Mouse (Mus musculus): ENCODE results near the gene Mrpl57. TPM values are rescaled to one million over a fixed set of nuclear protein-coding genes. Genes with fewer than 3 reads are reported as not detected.

Gene Mrpl57
- 57.0 TPM for polyA plus RNA-seq (2021)

GRCm38 (mm10) chr14:57825788-57826751 is at the start of gene Mrpl57, which contains the start of gene Ska3:
Mrpl57 (plus strand) TSS chr14:57826234.
Ska3 (minus strand) TSS chr14:57826185.
- ATAC-seq (peak; percentile 87), DNase-seq (ENCODE audit: low read depth, low spot score) (peak; percentile 64)
- no peak for TF ChIP-seq CTCF (IDR thresholded peaks at IDR 0.05)
- POLR2A ChIA-PET = interaction anchor here (0.8 to 1.4 kb wide), 3 partner anchors 9 to 27 kb away, joined by 3 to 5 read pairs (median 3); no protein-coding TSS in a partner anchor
- in situ Hi-C loops (cut with MboI; ENCODE audit: low pct_unique_long_range_greater_than_20kb) = loop anchor here (5.0 kb wide), 1 partner anchor 144 kb away; no protein-coding TSS in a partner anchor
- CTCF ChIA-PET = interaction anchor here (1.0 kb wide), 1 partner anchor 120 kb away, joined by 3 read pairs; no protein-coding TSS in a partner anchor
- H3K27me3 ChIP-seq = no peaks in the 10 kb centered on the region

- ATAC-seq (no peak), DNase-seq (ENCODE audit: low read depth, low spot score) (no peak)
- CTCF ChIA-PET = no interaction called here
- in situ Hi-C loops (cut with MboI; ENCODE audit: low pct_unique_long_range_greater_than_20kb) = no loop called here
- no peak for TF ChIP-seq CTCF (IDR thresholded peaks at IDR 0.05)
- POLR2A ChIA-PET = no interaction called here
- no peaks in the 10 kb centered on the region for H3K27me3 ChIP-seq
These were observed 38.6 kb upstream of the Mrpl57 start for GRCm38 (mm10) chr14:57787406-57787805.

- no peak for TF ChIP-seq CTCF (IDR thresholded peaks at IDR 0.05)
- in situ Hi-C loops (cut with MboI; ENCODE audit: low pct_unique_long_range_greater_than_20kb) = no loop called here
These were observed 36.7 kb upstream of the Mrpl57 start for GRCm38 (mm10) chr14:57789311-57789710.

GRCm38 (mm10) chr14:57789759-57790158 is 36.3 kb upstream of the Mrpl57 start:
- no peaks in the 10 kb centered on the region for H3K27me3 ChIP-seq
- ChIA-PET POLR2A (no interaction called here), CTCF (no interaction called here)
- no peak for TF ChIP-seq CTCF (IDR thresholded peaks at IDR 0.05)
- DNase-seq (ENCODE audit: low read depth, low spot score) (no peak), ATAC-seq (no peak)
- in situ Hi-C loops (cut with MboI; ENCODE audit: low pct_unique_long_range_greater_than_20kb) = no loop called here

More at GRCm38 (mm10) chr14:57789311-57789710, 36.7 kb upstream of the Mrpl57 start:
- DNase-seq (ENCODE audit: low read depth, low spot score) (no peak), ATAC-seq (no peak)
- POLR2A ChIA-PET = no interaction called here
- H3K27me3 ChIP-seq = no peaks in the 10 kb centered on the region
- CTCF ChIA-PET = no interaction called here

- ChIA-PET POLR2A (no interaction called here), CTCF (interaction anchor here (0.9 to 1.6 kb wide), 2 partner anchors 12 to 105 kb away, joined by 3 read pairs; no protein-coding TSS in a partner anchor)
- no peak for ATAC-seq
- no peak for TF ChIP-seq CTCF (IDR thresholded peaks at IDR 0.05)
- no peak for DNase-seq (ENCODE audit: low read depth, low spot score)
- H3K27me3 ChIP-seq = no peaks in the 10 kb centered on the region
- in situ Hi-C loops (cut with MboI; ENCODE audit: low pct_unique_long_range_greater_than_20kb) = no loop called here
These were observed 34.9 kb upstream of the Mrpl57 start for GRCm38 (mm10) chr14:57791171-57791570.

- in situ Hi-C loops (cut with MboI; ENCODE audit: low pct_unique_long_range_greater_than_20kb) = no loop called here
- DNase-seq (ENCODE audit: low read depth, low spot score) (no peak), ATAC-seq (no peak)
- no peaks in the 10 kb centered on the region for H3K27me3 ChIP-seq
- no peak for TF ChIP-seq CTCF (IDR thresholded peaks at IDR 0.05)
- ChIA-PET POLR2A (interaction anchor here (0.7 kb wide), 1 partner anchor 112 kb away, joined by 3 read pairs; no protein-coding TSS in a partner anchor), CTCF (interaction anchor here (1.1 kb wide), 1 partner anchor 49 kb away, joined by 3 read pairs; no protein-coding TSS in a partner anchor)
These were observed 28.5 kb upstream of the Mrpl57 start for GRCm38 (mm10) chr14:57797551-57797950.

GRCm38 (mm10) chr14:57797991-57798931 is 27.8 kb upstream of the Mrpl57 start, which contains the start of gene Sap18:
Sap18 (plus strand) TSS chr14:57798180.
- DNase-seq (ENCODE audit: low read depth, low spot score) = peak; percentile 85
- peak; percentile 83 for ATAC-seq
- POLR2A ChIA-PET = interaction anchor here (0.7 to 1.9 kb wide), 3 partner anchors 28 to 113 kb away, joined by 3 to 7 read pairs (median 3); partner anchors contain the start of gene Mrpl57
- no peak for TF ChIP-seq CTCF (IDR thresholded peaks at IDR 0.05)
- no peaks in the 10 kb centered on the region for H3K27me3 ChIP-seq
- CTCF ChIA-PET = interaction anchor here (1.1 to 1.9 kb wide), 3 partner anchors 11 to 50 kb away, joined by 3 to 6 read pairs (median 6); no protein-coding TSS in a partner anchor
- in situ Hi-C loops (cut with MboI; ENCODE audit: low pct_unique_long_range_greater_than_20kb) = no loop called here

GRCm38 (mm10) chr14:57803731-57804130 is 22.3 kb upstream of the Mrpl57 start:
- no peak for TF ChIP-seq CTCF (IDR thresholded peaks at IDR 0.05)
- in situ Hi-C loops (cut with MboI; ENCODE audit: low pct_unique_long_range_greater_than_20kb) = loop anchor here (10.0 kb wide), 1 partner anchor 69 kb away; no protein-coding TSS in a partner anchor
- POLR2A ChIA-PET = no interaction called here
- CTCF ChIA-PET = interaction anchor here (0.9 kb wide), 1 partner anchor 115 kb away, joined by 3 read pairs; no protein-coding TSS in a partner anchor
- DNase-seq (ENCODE audit: low read depth, low spot score) (no peak), ATAC-seq (no peak)
- H3K27me3 ChIP-seq = no peaks in the 10 kb centered on the region

GRCm38 (mm10) chr14:57808558-57808957 is 17.5 kb upstream of the Mrpl57 start:
- ChIA-PET CTCF (no interaction called here), POLR2A (interaction anchor here (1.6 kb wide), 1 partner anchor 17 kb away, joined by 5 read pairs; the partner anchor contains the start of genes Mrpl57 and Ska3)
- peak; percentile 51 for TF ChIP-seq CTCF (IDR thresholded peaks at IDR 0.05)
- no peaks in the 10 kb centered on the region for H3K27me3 ChIP-seq
- in situ Hi-C loops (cut with MboI; ENCODE audit: low pct_unique_long_range_greater_than_20kb) = loop anchor here (5.0 to 10.0 kb wide), 2 partner anchors 74 to 104 kb away; no protein-coding TSS in a partner anchor
- ATAC-seq = no peak
- DNase-seq (ENCODE audit: low read depth, low spot score) = no peak

GRCm38 (mm10) chr14:57810886-57811285 is 15.1 kb upstream of the Mrpl57 start:
- ChIA-PET CTCF (no interaction called here), POLR2A (no interaction called here)
- DNase-seq (ENCODE audit: low read depth, low spot score) (no peak), ATAC-seq (no peak)
- no peaks in the 10 kb centered on the region for H3K27me3 ChIP-seq
- no peak for TF ChIP-seq CTCF (IDR thresholded peaks at IDR 0.05)
- in situ Hi-C loops (cut with MboI; ENCODE audit: low pct_unique_long_range_greater_than_20kb) = no loop called here

Data from Patski (cell line).